12 mouse cellular contexts compared by ENCODE assay signal in genomic region chr2:156581244-156581643, GRCm38 (mm10). TPM values are rescaled to one million over a fixed set of nuclear protein-coding genes. Genes with fewer than 3 reads are reported as not detected.
A peak's percentile ranks its signal among the peaks of the same experiment; 100 is the strongest.
DNase-seq lines count a peak whose midpoint lies in the region; ATAC-seq and TF ChIP-seq lines count a peak whose summit lies in the region.
"Had no signal": no experiment of that assay in that cellular context is flagged by ENCODE, and none has a peak within 500 bp of the region (broad histone marks: within the 10 kb centered on the region; RNA-seq: fewer than 3 reads in every experiment).

No protein-coding gene starts in this region.

- TF ChIP-seq CTCF in cortical plate, adult 2 months (IDR thresholded peaks at IDR 0.05; ENCODE audit: extremely low read depth, insufficient read depth, low read length): no peak

- H3K9ac ChIP-seq in forebrain, embryonic 14.5 days (ENCODE audit: low read length): no peak overlapping the region
- no peak overlapping the region for H3K9ac ChIP-seq in forebrain, embryonic 12.5 days
- H3K9ac ChIP-seq: heart, embryonic 12.5 days; lung, embryonic 15.5 days had no signal

- no peaks in the 10 kb centered on the region for H3K27me3 ChIP-seq in forebrain, embryonic 14.5 days (replicated peaks; ENCODE audit: control insufficient read depth, insufficient read depth, low read length)
- H3K27me3 ChIP-seq in forebrain, embryonic 12.5 days: peaks cover 3% of the 10 kb centered on the region; the same call in 1 of the 2 replicates
- H3K27me3 ChIP-seq: lung, embryonic 15.5 days had no signal

- no peak for ATAC-seq in forebrain, embryonic 14.5 days
- ATAC-seq in forebrain, embryonic 12.5 days (ENCODE audit: low FRiP score): no peak

- 0 out of 2 replicates have a peak, but pooled peaks have one; percentile 24 for TF ChIP-seq POLR2A in cortical plate, adult 2 months (IDR thresholded peaks at IDR 0.05; ENCODE audit: extremely low read depth, insufficient read depth, low read length)

- H3K27ac ChIP-seq in forebrain, embryonic 14.5 days (ENCODE audit: low read depth, low read length): no peak overlapping the region
- H3K27ac ChIP-seq in forebrain, embryonic 12.5 days: no peak overlapping the region
- peak overlapping the region; percentile 15; the same call in 1 of the 2 replicates for H3K27ac ChIP-seq in cortical plate, adult 2 months (ENCODE audit: insufficient read depth, low read length)
- H3K27ac ChIP-seq: limb, embryonic 10.5 days; lung, embryonic 15.5 days had no signal

- no peak overlapping the region for H3K4me2 ChIP-seq in forebrain, embryonic 14.5 days (ENCODE audit: low read length)
- H3K4me2 ChIP-seq in forebrain, embryonic 12.5 days: no peak overlapping the region
- H3K4me2 ChIP-seq: heart, embryonic 12.5 days; lung, embryonic 15.5 days had no signal

- intact Hi-C loops in gastrocnemius, postnatal 36 days (cut with DNase I): no loop called here

- peak; percentile 10 for DNase-seq in forebrain, embryonic 14.5 days (ENCODE audit: low spot score)
- DNase-seq in layer of hippocampus, postnatal 10 days (ENCODE audit: low spot score in 2 of 2): peak; percentile 67 to 78
- peak; percentile 94 for DNase-seq in right cerebral cortex, adult 18-20 months
- DNase-seq in gastrocnemius, postnatal 36 days: no peak
- DNase-seq in liver: no peak
- no peak for DNase-seq in neural tube, embryonic 10.5 days (ENCODE audit: extremely low spot score, low spot score)
- DNase-seq: embryo, embryonic 11 days had no signal

- H3K4me1 ChIP-seq in forebrain, embryonic 14.5 days (ENCODE audit: control insufficient read depth, insufficient read depth, low read length): peaks cover 11% of the 10 kb centered on the region
- H3K4me1 ChIP-seq in forebrain, embryonic 12.5 days: peaks cover 15% of the 10 kb centered on the region
- peaks cover 17% of the 10 kb centered on the region for H3K4me1 ChIP-seq in cortical plate, adult 2 months (ENCODE audit: control insufficient read depth, insufficient read depth, low read length)
- H3K4me1 ChIP-seq: lung, embryonic 15.5 days had no signal

- H3K9me3 ChIP-seq in forebrain, embryonic 14.5 days (replicated peaks; ENCODE audit: control insufficient read depth, low read length): no peaks in the 10 kb centered on the region
- H3K9me3 ChIP-seq in forebrain, embryonic 12.5 days: no peaks in the 10 kb centered on the region
- H3K9me3 ChIP-seq: heart, embryonic 12.5 days; limb, embryonic 10.5 days; lung, embryonic 15.5 days had no signal

- H3K4me3 ChIP-seq in forebrain, embryonic 14.5 days (ENCODE audit: low read depth, low read length): no peak overlapping the region
- H3K4me3 ChIP-seq in forebrain, embryonic 12.5 days (replicated peaks): no peak overlapping the region
- H3K4me3 ChIP-seq in cortical plate, adult 2 months (ENCODE audit: insufficient read depth, low read length): no peak overlapping the region
- H3K4me3 ChIP-seq: heart, embryonic 12.5 days; limb, embryonic 10.5 days; lung, embryonic 15.5 days had no signal

- H3K36me3 ChIP-seq in forebrain, embryonic 14.5 days (ENCODE audit: control insufficient read depth, insufficient read depth, low read length): no peaks in the 10 kb centered on the region
- H3K36me3 ChIP-seq in forebrain, embryonic 12.5 days (replicated peaks): no peaks in the 10 kb centered on the region
- H3K36me3 ChIP-seq: heart, embryonic 12.5 days; limb, embryonic 10.5 days; lung, embryonic 15.5 days had no signal

- 59% methylated on average over 10 of the region's 10 CpGs for WGBS in forebrain, embryonic 14.5 days
- 64% methylated on average over 10 of the region's 10 CpGs for WGBS in forebrain, embryonic 12.5 days

RNA-seq across cellular contexts. Expression of gene Dlgap4, which starts 32.3 kb away (rescaled TPM):
- polyA plus RNA-seq in forebrain, embryonic 14.5 days (2014; fragmentation: Nextera tagmentation; extraction: Ambion mirVana): 307 and 334 TPM in 2 replicates
- polyA plus RNA-seq in forebrain, embryonic 12.5 days (2016; fragmentation: Nextera tagmentation; extraction: Ambion mirVana): 195 and 197 TPM in 2 replicates
- polyA plus RNA-seq in cortical plate, adult 2 months (2012; rRNA removed): 205 and 222 TPM in 2 replicates
- 100 to 1,000 TPM; 220 to 257 TPM for total RNA-seq in layer of hippocampus, postnatal 10 days (2021)
- 10 to 100 TPM; 53.4 to 57.8 TPM for total RNA-seq in gastrocnemius, postnatal 36 days (2021)

RNA-seq across cellular contexts. Expression of gene Aar2, which starts 33.9 kb away (rescaled TPM):
- 51.1 and 51.3 TPM in 2 replicates for polyA plus RNA-seq in forebrain, embryonic 14.5 days (2014; fragmentation: Nextera tagmentation; extraction: Ambion mirVana)
- polyA plus RNA-seq in forebrain, embryonic 12.5 days (2016; fragmentation: Nextera tagmentation; extraction: Ambion mirVana): 44.1 and 44.7 TPM in 2 replicates
- polyA plus RNA-seq in cortical plate, adult 2 months (2012; rRNA removed): 30.2 and 30.8 TPM in 2 replicates
- 10 to 100 TPM; 30.4 to 33.5 TPM for total RNA-seq in layer of hippocampus, postnatal 10 days (2021)
- total RNA-seq in gastrocnemius, postnatal 36 days (2021): 10 to 100 TPM; 18.6 to 19.1 TPM

Comparison
In these comparisons a context has a peak if more than half of its experiments do, and no peak if none do; other contexts are left out.
1. DNase-seq: peak in forebrain, embryonic 14.5 days (single experiment), layer of hippocampus, postnatal 10 days (2 of 2) and right cerebral cortex, adult 18-20 months (single experiment); none in gastrocnemius, postnatal 36 days (0 of 2), liver (single experiment) and neural tube, embryonic 10.5 days (single experiment).